Mouse (Mus musculus) cerebral cortex, adult 2 months (tissue): ENCODE measurements around the gene Lingo3.

Experiments used
- WGBS: fragments of 180-500 bp; shearing (Covaris S2); methylation state at CpG from one replicate; pipeline ENCODE4 v1.1.7; 2018; 5-methylcytosine and 5-hydroxymethylcytosine counted together

Lingo3 gene

GRCm38 (mm10) chr10:80843931-80844547 is at the start of gene Lingo3:
Lingo3 (minus strand) TSS chr10:80844039.
- WGBS, result 2% methylated on average over 48 of the region's 51 CpGs

- WGBS, result 36% methylated on average over 11 of the region's 11 CpGs
Observed at GRCm38 (mm10) chr10:80887181-80887580, 43.3 kb upstream of the Lingo3 start.

GRCm38 (mm10) chr10:80881301-80881700 is 37.5 kb upstream of the Lingo3 start:
- 20% methylated on average over 10 of the region's 10 CpGs for WGBS

GRCm38 (mm10) chr10:80880901-80881300 is 37.1 kb upstream of the Lingo3 start:
- 67% methylated on average over 2 of the region's 2 CpGs for WGBS

GRCm38 (mm10) chr10:80880131-80880641 is 36.3 kb upstream of the Lingo3 start:
- WGBS, result 16% methylated on average over 5 of the region's 5 CpGs

GRCm38 (mm10) chr10:80876594-80876993 is 32.8 kb upstream of the Lingo3 start:
- 41% methylated on average over 3 of the region's 3 CpGs for WGBS

- WGBS, result 15% methylated on average over 5 of the region's 5 CpGs
Observed at GRCm38 (mm10) chr10:80876028-80876427, 32.2 kb upstream of the Lingo3 start.

- WGBS, result 81% methylated on average over 9 of the region's 9 CpGs
Observed at GRCm38 (mm10) chr10:80874035-80874434, 30.2 kb upstream of the Lingo3 start.

GRCm38 (mm10) chr10:80871581-80871980 is 27.7 kb upstream of the Lingo3 start, which contains the start of gene Tmprss9:
Tmprss9 (plus strand) TSS chr10:80871848.
- 33% methylated on average over 9 of the region's 9 CpGs for WGBS

GRCm38 (mm10) chr10:80870993-80871392 is 27.2 kb upstream of the Lingo3 start:
- WGBS, result 93% methylated on average over 2 of the region's 6 CpGs

- 80% methylated on average over 16 of the region's 16 CpGs for WGBS
Observed at GRCm38 (mm10) chr10:80864446-80864845, 20.6 kb upstream of the Lingo3 start.

GRCm38 (mm10) chr10:80862305-80862704 is 18.5 kb upstream of the Lingo3 start:
- WGBS, result 94% methylated on average over 5 of the region's 5 CpGs

GRCm38 (mm10) chr10:80858350-80858935 is 14.6 kb upstream of the Lingo3 start:
- 70% methylated on average over 7 of the region's 7 CpGs for WGBS

GRCm38 (mm10) chr10:80857848-80858247 is 14.0 kb upstream of the Lingo3 start:
- 53% methylated on average over 3 of the region's 3 CpGs for WGBS

- 55% methylated on average over 8 of the region's 8 CpGs for WGBS
Observed at GRCm38 (mm10) chr10:80857386-80857785, 13.5 kb upstream of the Lingo3 start.

GRCm38 (mm10) chr10:80856908-80857307 is 13.1 kb upstream of the Lingo3 start:
- 69% methylated on average over 5 of the region's 5 CpGs for WGBS

GRCm38 (mm10) chr10:80856267-80856666 is 12.4 kb upstream of the Lingo3 start:
- 33% methylated on average over 3 of the region's 3 CpGs for WGBS

- 8% methylated on average over 11 of the region's 11 CpGs for WGBS
Observed at GRCm38 (mm10) chr10:80855749-80856073, 11.9 kb upstream of the Lingo3 start.

- WGBS, result under 1% methylated on average over 81 of the region's 81 CpGs
Observed at GRCm38 (mm10) chr10:80854913-80855748, 11.3 kb upstream of the Lingo3 start, which contains the start of the genes Lsm7 and Sppl2b. Lsm7 (minus strand) TSS chr10:80855209. Sppl2b (plus strand) TSS chr10:80855275.

- 20% methylated on average over 10 of the region's 10 CpGs for WGBS
Observed at GRCm38 (mm10) chr10:80848571-80848970, 4.7 kb upstream of the Lingo3 start.

- 36% methylated on average over 12 of the region's 12 CpGs for WGBS
Observed at GRCm38 (mm10) chr10:80845732-80846131, 1.9 kb upstream of the Lingo3 start.

GRCm38 (mm10) chr10:80845055-80845693 is 1.3 kb upstream of the Lingo3 start:
- WGBS, result 44% methylated on average over 8 of the region's 8 CpGs
